Mouse (Mus musculus): ENCODE results near the gene Hhipl2.

- TF ChIP-seq POLR2A (IDR thresholded peaks at IDR 0.05; ENCODE audit: insufficient read length, low read depth) (no peak), E2F4 (IDR thresholded peaks at IDR 0.05; ENCODE audit: insufficient read depth) (no peak), TCF12 (IDR thresholded peaks at IDR 0.05; ENCODE audit: insufficient read depth, poor library complexity, severe bottlenecking) (no peak)
Measured at GRCm38 (mm10) chr1:183420296-183420695, 2.3 kb downstream of the Hhipl2 start.
